Mouse (Mus musculus): ENCODE measurements around the gene Opcml.

DNA sequence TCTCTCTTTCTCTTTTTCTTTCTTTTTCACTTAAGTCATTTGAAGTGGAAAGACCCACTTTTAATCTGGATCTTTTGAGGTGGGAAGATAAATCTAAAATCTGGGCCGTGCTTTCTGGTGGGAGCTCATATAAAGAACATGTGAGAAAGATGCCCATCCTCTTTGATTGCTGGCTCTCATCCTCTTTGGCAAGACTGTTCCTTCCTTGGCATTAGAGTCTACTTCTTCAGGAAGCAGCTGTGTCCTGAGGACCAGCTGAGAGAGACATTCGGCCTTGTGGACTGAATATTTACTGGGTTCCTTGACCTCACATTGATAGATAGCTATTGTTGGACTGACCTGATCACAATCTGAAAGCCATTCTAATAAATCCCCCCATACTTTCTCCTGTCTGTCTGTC lies 331.3 kb downstream of the Opcml start:
- TF ChIP-seq POLR2A (IDR thresholded peaks at IDR 0.05; ENCODE audit: low read depth, low read length) (no peak), CTCF (IDR thresholded peaks at IDR 0.05; ENCODE audit: borderline replicate concordance, insufficient read depth, low read length) (no peak)

Measured in embryonic fibroblast, embryonic 13.5 days (primary cell).